Mouse (Mus musculus): Measurements from ENCODE around the gene Fgf18.

Fgf18 gene

DNA sequence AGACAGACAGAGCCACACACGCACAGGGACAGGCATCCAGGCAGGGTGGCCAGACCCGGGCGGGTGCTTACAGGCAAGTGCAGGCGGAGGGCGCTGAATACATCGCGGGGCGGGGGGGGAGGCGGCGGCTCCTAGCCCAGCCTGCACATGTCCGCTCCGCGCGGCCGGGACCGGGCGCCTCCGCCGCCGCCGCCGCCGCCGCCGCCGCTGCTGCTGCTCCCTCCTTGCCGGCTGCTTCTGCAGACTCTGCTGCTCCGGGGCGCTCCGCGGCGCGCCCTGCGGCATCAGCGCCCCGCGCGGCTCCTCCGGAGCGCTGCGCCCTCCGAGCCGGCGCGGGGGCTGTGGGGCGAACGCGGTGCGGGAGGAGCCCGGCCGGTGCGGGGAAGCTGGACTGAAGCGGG lies at the start of gene Fgf18:
Gene Fgf18, minus strand, starts transcription at position 230 of the 401 bp plus-strand sequence.
- no peak for DNase-seq (ENCODE audit: low read depth)

GRCm38 (mm10) chr11:33196447-33197132 lies 49.4 kb upstream of the Fgf18 start:
- no peak for DNase-seq (ENCODE audit: low read depth)

GRCm38 (mm10) chr11:33195531-33196446 lies 48.6 kb upstream of the Fgf18 start:
- DNase-seq (ENCODE audit: low read depth), result no peak

- DNase-seq (ENCODE audit: low read depth), result no peak
Measured at GRCm38 (mm10) chr11:33195061-33195460, 47.9 kb upstream of the Fgf18 start.

GRCm38 (mm10) chr11:33193695-33194094 lies 46.5 kb upstream of the Fgf18 start:
- no peak for DNase-seq (ENCODE audit: low read depth)

DNA sequence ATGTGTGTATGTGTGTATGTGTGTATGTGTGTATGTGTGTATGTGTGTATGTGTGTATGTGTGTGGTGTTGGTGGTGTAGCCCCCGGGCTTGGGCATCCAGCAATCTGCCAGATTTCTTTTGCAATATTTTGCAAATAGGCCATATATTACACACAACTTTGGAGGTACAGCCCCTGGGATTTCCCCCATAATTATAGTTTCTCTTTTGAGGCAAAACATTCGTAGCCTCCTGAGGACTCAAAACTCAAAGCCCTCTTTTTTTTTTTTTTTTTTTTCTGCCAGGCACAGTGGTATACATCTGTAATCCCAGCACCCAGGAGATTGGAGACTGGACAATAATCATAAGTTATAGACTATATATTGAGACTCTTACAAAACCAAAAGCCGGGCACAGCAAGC lies 34.6 kb upstream of the Fgf18 start:
- no peak for DNase-seq (ENCODE audit: low read depth)

DNA sequence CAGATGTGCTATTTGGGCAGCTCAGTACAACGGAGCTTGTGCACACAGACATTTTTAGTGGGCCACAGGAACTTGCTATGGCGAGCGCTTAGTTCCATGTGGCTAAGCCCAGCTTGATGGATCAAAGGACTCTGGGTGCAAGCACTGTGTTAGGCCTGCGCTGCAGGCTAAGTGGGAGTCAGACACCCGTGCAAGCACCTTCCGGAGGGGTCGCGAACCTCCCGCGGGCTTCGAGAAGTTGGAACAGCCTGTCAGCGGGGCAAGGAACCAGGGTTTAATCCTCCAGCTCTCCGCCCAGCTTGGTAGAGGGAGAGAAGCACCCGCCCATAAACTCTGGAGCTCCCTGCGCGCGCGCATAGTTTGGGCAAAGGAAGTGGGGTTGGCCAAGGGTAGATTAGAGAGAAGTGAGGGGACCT lies 33.5 kb upstream of the Fgf18 start:
- DNase-seq (ENCODE audit: low read depth), result no peak

GRCm38 (mm10) chr11:33179802-33180201 lies 32.6 kb upstream of the Fgf18 start:
- DNase-seq (ENCODE audit: low read depth), result no peak

- DNase-seq (ENCODE audit: low read depth), result no peak
Measured at GRCm38 (mm10) chr11:33176525-33177245, 29.5 kb upstream of the Fgf18 start.

GRCm38 (mm10) chr11:33175768-33176167 lies 28.6 kb upstream of the Fgf18 start:
- DNase-seq (ENCODE audit: low read depth), result no peak

- no peak for DNase-seq (ENCODE audit: low read depth)
Measured at GRCm38 (mm10) chr11:33170489-33170888, 23.3 kb upstream of the Fgf18 start.

- peak; percentile 99 for DNase-seq (ENCODE audit: low read depth)
Measured at GRCm38 (mm10) chr11:33162998-33163506, 15.9 kb upstream of the Fgf18 start, which contains the start of gene Npm1. Npm1 (minus strand) TSS chr11:33163206.

DNA sequence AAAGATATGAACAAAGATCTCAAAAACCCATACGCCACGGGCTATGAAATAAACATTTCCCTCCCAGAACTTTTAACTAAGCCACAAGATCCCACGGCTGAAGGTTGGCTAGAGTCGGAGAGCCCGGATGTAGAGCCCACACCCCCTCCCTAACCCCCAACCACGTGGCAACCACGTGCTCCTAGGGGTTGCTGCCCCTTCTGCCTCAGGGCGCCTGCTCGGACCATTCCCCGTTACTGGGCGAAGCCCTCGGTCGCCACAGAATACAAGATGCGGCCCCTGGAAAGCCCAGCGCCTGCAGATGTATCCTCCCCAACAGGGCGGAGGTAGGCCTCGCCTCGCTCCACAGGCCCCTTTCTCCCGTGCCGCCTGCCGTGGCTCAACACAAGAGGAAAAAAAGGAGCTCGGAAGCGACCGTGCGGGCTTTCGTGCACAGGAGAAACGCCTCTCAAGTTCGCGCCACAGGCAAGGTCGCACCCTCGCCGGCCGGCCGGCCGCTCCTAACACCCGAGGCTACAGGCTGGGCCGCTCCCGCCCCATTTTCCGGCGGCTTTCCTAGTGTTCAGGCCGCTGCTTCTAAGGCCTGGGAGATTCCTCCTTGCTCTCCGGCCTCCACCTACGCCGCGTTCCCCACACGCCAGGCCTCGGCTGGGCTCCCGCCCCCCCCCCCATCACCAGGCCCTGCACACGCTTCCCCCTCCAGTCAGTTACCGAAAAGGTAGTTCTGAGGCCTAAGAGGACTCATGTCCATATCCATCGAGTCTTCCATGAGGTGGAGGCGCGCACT lies 15.2 kb upstream of the Fgf18 start:
- no peak for DNase-seq (ENCODE audit: low read depth)

GRCm38 (mm10) chr11:33159741-33160140 lies 12.5 kb upstream of the Fgf18 start:
- no peak for DNase-seq (ENCODE audit: low read depth)

- no peak for DNase-seq (ENCODE audit: low read depth)
Measured at GRCm38 (mm10) chr11:33157453-33158196, 10.4 kb upstream of the Fgf18 start.

DNA sequence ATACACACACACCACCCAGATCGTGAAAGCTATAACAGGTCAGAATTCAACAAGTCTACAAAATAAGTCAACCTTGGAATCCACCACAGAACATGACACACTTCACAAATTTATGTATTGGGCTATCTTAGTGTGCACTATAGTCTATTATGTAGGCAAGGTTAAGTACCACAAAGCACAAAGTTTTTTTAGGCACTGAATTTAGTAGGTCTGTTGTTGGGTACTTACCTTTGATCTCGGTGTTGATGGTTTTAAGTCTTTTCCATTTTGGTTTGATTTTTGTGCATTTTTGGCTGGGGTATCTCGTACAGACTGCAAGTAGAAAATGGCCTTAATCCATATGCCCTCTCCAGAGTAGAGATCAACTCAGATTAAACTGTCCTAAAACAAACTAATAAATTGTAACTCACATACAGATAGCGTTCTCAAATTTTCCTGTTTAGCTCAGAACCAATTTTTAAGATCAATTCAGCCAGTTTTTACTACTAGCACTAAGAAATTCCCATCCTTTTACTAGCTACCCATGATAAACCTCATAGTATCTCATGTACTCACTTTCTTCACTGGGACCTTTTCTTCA lies 9.3 kb upstream of the Fgf18 start:
- no peak for DNase-seq (ENCODE audit: low read depth)

- DNase-seq (ENCODE audit: low read depth), result no peak
Measured at GRCm38 (mm10) chr11:33154459-33154858, 7.3 kb upstream of the Fgf18 start.

- DNase-seq (ENCODE audit: low read depth), result no peak
Measured at GRCm38 (mm10) chr11:33152997-33153396, 5.8 kb upstream of the Fgf18 start.

- no peak for DNase-seq (ENCODE audit: low read depth)
Measured at GRCm38 (mm10) chr11:33151780-33152145, 4.6 kb upstream of the Fgf18 start.

GRCm38 (mm10) chr11:33151128-33151779 lies 4.1 kb upstream of the Fgf18 start:
- DNase-seq (ENCODE audit: low read depth), result no peak

All from c-Kit-positive CD71-negative TER-119-negative erythroid progenitor cells, embryonic 14.5 days (primary cell).